Mouse (Mus musculus): ENCODE data around the gene Angptl2. TPM values are rescaled to one million over a fixed set of nuclear protein-coding genes. Genes with fewer than 3 reads are reported as not detected.
"Not testable (repeated sequence)": the region's sequence is repeated elsewhere in the genome, so short reads cannot be mapped to it uniquely, and the experiment has no call there.

The Angptl2 gene
- polyA plus RNA-seq, 1 experiment from 2014 or later: 18.1 TPM

DNA sequence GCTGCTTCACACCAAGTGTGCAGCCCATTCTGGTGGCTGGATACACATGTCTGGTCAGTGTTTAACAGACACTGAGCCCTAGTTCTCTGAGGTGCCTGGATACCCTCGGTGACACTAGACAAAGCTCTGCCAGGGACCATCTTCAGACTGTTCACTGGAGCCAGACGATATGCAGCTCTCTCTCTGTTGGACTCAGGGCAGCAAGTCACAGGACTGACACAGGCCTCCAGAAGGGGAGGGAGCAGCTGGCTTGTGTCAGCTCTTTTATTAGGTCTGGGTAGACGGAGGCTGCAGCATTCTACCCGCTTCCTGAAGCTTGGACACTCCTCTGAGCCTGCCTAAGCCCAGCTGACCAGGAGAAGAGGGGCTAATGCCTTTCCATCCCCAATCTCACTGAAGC is 8.8 kb upstream of the Angptl2 start:
- Histone ChIP-seq H3K4me1 (peaks cover 27% of the 10 kb centered on the region), H3K9ac (no peak overlapping the region), H3K4me3 (replicated peaks) (no peak overlapping the region), H3K27me3 (no peaks in the 10 kb centered on the region), H3K36me3 (replicated peaks) (no peaks in the 10 kb centered on the region), H3K4me2 (no peak overlapping the region), H3K27ac (no peak overlapping the region), H3K9me3 (no peaks in the 10 kb centered on the region)
- ATAC-seq (ENCODE audit: low FRiP score): no peak
- WGBS: 37% methylated on average over 4 of the region's 4 CpGs

DNA sequence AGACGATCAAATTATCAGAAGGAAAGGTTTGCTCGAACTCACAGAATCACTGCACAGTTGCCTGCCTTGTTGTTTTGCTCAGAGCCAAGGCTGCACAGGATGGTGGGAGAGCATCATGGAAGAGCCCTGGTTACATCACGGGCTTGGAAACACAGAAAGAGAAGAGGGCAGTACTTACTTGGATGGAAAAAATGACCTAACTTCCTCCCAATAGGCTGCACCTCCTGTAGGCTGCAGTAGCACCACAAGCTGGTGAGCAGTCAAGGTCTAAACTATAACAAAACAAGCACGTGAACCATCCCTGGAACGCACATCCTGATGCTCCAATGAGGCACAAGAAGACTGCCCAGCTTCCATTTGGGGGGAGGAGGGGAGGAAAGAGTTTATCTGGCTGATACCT is 7.7 kb upstream of the Angptl2 start:
- WGBS: 87% methylated on average over 5 of the region's 5 CpGs
- H3K9me3 ChIP-seq: no peaks in the 10 kb centered on the region

DNA sequence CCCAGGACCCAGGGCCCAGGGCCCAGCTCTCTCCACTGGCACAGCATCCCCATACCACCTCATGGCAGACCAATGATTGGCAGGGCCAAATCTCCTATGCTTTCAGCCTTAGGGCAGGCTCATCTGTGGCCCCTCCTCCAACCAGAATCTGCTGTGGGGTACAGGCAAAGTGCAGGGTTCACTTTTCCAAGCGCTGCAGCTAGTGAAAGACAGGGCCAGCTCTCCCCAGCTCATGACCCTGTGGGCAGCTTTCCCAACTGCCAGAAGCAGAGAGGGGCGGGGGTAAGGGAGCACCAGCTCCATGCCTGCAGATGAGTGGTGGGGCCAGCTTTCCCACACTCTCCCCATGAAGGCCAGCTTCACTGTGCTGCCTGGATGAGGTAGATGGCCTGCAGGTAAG is 5.0 kb upstream of the Angptl2 start:
- H3K27me3 ChIP-seq: no peaks in the 10 kb centered on the region
- no peaks in the 10 kb centered on the region for H3K9me3 ChIP-seq
- peaks cover 23% of the 10 kb centered on the region for H3K4me1 ChIP-seq
- no peak overlapping the region for H3K9ac ChIP-seq
- no peak overlapping the region for H3K27ac ChIP-seq
- no peak overlapping the region for H3K4me3 ChIP-seq (replicated peaks)
- H3K36me3 ChIP-seq (replicated peaks): no peaks in the 10 kb centered on the region
- ATAC-seq (ENCODE audit: low FRiP score): no peak
- WGBS: 77% methylated on average over 2 of the region's 2 CpGs
- no peak overlapping the region for H3K4me2 ChIP-seq

More for the DNA sequence above, 7.7 kb upstream of the Angptl2 start:
- ATAC-seq (ENCODE audit: low FRiP score): no peak
- Histone ChIP-seq H3K9ac (no peak overlapping the region), H3K4me2 (no peak overlapping the region), H3K27me3 (no peaks in the 10 kb centered on the region), H3K27ac (no peak overlapping the region), H3K36me3 (replicated peaks) (no peaks in the 10 kb centered on the region), H3K4me1 (peaks cover 26% of the 10 kb centered on the region), H3K4me3 (replicated peaks) (no peak overlapping the region)

DNA sequence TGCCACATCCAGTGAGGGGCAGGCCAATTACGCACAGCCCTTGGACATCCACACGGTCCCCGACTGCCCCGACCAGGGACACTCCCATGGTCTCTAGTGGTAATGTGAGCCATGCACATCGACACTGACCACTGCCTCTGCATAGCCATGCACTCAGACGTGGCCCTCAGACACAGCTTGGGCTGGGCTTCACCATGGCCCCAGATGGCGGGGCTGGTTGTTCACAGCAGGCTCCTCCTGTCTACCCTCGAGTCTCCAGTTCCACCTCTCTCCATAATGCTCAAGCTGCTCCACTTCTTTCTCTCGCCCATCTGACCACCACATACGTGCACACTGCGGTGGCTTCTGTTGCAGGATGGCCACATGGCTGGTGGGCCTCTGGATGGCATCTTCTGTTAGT is 4.6 kb upstream of the Angptl2 start:
- not testable (repeated sequence) for H3K9me3 ChIP-seq; H3K36me3 ChIP-seq (replicated peaks); H3K9ac ChIP-seq; H3K27me3 ChIP-seq; ATAC-seq (ENCODE audit: low FRiP score); H3K4me3 ChIP-seq (replicated peaks); H3K27ac ChIP-seq; H3K4me2 ChIP-seq
- 89% methylated on average over 11 of the region's 11 CpGs for WGBS
- H3K4me1 ChIP-seq: peaks cover 23% of the 10 kb centered on the region

DNA sequence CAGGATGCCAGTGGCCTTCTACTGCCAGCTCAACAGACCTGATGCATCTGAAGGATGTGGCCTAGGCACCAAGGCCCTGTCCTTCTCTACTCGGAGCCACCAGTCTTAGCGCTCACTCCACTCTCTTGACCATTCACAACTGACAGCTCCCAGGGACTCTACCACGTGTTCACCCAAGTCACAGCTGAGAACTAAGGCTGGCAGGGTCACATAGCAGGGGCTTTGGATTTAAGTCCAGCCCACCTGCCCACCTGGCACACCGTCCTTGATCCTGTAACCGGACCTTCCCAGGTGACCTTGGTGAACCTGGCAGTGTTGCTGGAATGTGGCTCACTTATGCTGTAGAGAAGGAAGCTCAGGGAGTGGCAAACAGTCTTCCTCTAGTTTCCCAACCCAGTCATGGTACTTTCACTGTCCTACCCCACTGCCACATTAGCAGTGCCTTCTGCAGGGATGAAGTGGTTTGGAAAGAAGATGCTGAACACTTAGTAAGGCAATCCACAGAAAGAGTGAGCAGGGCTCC is 631 bp upstream of the Angptl2 start:
- no peaks in the 10 kb centered on the region for H3K36me3 ChIP-seq (replicated peaks)
- H3K27me3 ChIP-seq: no peaks in the 10 kb centered on the region
- peaks cover 42% of the 10 kb centered on the region for H3K4me1 ChIP-seq
- H3K9ac ChIP-seq: peak overlapping the region; percentile 74; the same call in 1 of the 2 replicates
- ATAC-seq (ENCODE audit: low FRiP score): 0 out of 2 replicates have a peak, but pooled peaks have one; percentile 3
- peak overlapping the region; percentile 54; the same call in 1 of the 2 replicates for H3K4me3 ChIP-seq (replicated peaks)
- WGBS: 72% methylated on average over 5 of the region's 5 CpGs
- peak overlapping the region; percentile 90 for H3K4me2 ChIP-seq
- H3K9me3 ChIP-seq: no peaks in the 10 kb centered on the region
- H3K27ac ChIP-seq: peak overlapping the region; percentile 88

DNA sequence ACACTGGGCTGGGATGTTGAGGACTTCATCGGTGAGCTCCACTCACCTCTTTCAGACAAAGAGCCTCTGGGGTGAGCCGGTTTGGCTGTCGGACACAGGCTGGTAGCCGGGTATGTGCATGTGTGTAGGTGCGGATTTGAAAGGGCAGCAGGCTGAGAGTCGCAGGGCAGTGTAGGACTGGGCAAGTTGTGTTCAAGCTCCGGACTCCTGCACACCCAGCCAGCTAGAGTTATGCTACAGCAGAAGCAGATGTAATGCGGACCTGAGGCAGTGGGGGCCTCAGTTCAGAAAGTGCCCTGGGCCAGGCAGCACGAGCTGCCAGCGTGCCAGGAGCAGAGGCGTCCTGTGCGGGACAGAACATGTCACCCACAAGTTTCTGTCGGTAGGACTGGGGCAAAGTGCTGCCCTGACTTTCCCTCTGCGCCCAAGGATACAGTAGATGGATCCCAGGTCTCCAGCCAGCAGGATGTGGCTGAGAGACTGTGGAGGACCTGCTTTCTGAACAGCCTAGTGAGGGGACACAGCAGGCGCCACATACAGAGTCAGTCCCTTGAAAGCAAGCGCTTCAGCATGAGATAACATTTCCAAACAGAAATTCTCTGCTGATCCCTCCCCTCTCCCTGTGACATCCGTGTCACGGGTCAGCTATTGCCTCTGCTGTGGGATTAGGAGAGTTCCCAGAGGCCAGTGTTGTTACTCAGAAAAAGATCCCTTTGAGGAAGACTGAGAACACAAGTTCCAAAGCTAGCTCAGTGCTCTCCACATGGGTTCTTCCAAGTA is 966 bp downstream of the Angptl2 start:
- 0 out of 2 replicates have a peak, but pooled peaks cover 8% of the 10 kb centered on the region for H3K36me3 ChIP-seq (replicated peaks)
- peak overlapping the region; percentile 90 for H3K4me2 ChIP-seq
- H3K9ac ChIP-seq: peak overlapping the region; percentile 74
- peak overlapping the region; percentile 88 for H3K27ac ChIP-seq
- WGBS: 5% methylated on average over 18 of the region's 18 CpGs
- H3K27me3 ChIP-seq: no peaks in the 10 kb centered on the region
- peak; percentile 9 for ATAC-seq (ENCODE audit: low FRiP score)
- H3K9me3 ChIP-seq: no peaks in the 10 kb centered on the region
- peaks cover 45% of the 10 kb centered on the region for H3K4me1 ChIP-seq
- H3K4me3 ChIP-seq (replicated peaks): peak overlapping the region; percentile 54

DNA sequence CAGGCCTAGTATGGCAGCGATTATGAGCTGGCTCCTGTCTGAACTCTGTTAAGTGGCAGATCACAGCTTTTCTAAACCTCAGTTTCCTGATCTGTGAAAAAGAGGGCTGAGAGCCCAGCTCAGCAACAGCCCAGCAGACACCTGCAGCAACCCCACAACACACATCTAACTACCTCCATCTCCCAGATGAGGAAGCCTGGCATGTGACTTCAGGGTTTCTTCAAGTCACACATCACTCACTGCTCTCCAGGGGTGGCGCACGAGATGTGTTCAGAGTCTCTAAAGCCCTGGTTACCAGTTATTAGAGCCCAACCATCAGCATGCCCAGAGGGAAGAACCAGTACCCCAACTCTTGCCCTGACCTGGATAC is 1.5 kb downstream of the Angptl2 start:
- no peak for ATAC-seq (ENCODE audit: low FRiP score)

DNA sequence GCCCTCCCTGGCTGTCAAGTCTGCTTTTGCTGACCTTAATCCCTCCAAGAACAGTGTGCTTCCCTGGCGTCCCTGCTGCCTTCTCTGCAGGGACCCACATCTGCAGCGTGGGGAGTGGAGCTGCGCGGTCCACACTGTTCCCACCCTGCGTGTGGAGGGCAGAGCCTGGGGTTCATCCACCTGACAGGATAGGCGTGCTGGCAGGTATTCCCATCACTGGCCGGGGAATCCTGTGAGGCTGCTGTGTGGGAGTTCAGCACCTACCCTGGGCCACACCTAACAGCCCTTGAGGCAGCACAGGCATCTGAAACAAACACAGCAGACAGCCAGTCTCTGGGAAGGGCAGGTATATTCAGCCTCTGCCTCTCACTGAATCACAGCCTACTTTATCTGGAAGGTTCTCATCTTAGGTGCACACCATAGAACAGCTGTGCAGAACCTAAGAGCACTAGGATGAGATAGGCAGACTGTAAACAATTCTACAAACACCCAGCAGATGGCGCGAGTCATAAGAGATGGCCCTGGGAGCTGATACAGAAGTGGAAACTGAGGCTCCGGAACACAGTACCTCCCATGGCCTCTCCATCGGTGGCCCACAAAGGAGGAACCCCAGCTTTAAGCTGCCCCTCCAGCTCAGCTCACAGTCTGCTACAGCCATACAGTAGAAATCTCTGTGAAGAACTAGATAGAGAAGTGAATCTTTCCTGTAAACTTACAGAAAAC is 3.2 kb downstream of the Angptl2 start:
- no peak overlapping the region for H3K9ac ChIP-seq
- ATAC-seq (ENCODE audit: low FRiP score): no peak
- peaks cover 49% of the 10 kb centered on the region for H3K4me1 ChIP-seq
- no peaks in the 10 kb centered on the region for H3K9me3 ChIP-seq
- no peaks in the 10 kb centered on the region for H3K27me3 ChIP-seq
- no peak overlapping the region for H3K27ac ChIP-seq
- 69% methylated on average over 11 of the region's 11 CpGs for WGBS
- H3K36me3 ChIP-seq (replicated peaks): 0 out of 2 replicates have a peak, but pooled peaks cover 13% of the 10 kb centered on the region
- H3K4me2 ChIP-seq: no peak overlapping the region
- H3K4me3 ChIP-seq (replicated peaks): no peak overlapping the region

More for the DNA sequence above, 1.5 kb downstream of the Angptl2 start:
- Histone ChIP-seq H3K27ac (peak overlapping the region; percentile 88; the same call in 1 of the 2 replicates), H3K4me3 (replicated peaks) (peak overlapping the region; percentile 54), H3K27me3 (no peaks in the 10 kb centered on the region), H3K9me3 (no peaks in the 10 kb centered on the region), H3K4me1 (peaks cover 45% of the 10 kb centered on the region), H3K36me3 (replicated peaks) (0 out of 2 replicates have a peak, but pooled peaks cover 13% of the 10 kb centered on the region), H3K4me2 (peak overlapping the region; percentile 90), H3K9ac (peak overlapping the region; percentile 74)
- 52% methylated on average over 3 of the region's 3 CpGs for WGBS

DNA sequence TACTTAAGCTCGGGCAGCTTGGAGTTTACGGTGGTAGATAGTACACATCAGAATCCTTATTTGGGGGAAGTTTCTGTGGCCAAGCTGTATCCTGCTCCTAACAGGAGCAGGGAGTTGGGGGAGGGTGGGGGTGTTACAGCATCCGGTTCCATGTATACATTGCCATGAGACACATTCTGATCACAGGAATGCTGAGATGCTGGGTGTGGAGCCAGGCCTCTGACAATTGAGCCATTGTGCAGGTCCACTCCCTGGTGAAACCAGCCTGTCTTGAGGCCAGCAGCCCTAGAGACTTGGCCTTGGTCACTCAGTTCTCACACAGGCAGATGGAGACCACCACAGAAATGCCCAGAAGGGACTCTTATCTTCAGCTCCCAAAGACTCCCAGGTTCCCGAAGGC is 3.8 kb downstream of the Angptl2 start:
- no peak overlapping the region for H3K4me2 ChIP-seq
- H3K36me3 ChIP-seq (replicated peaks): 0 out of 2 replicates have a peak, but pooled peaks cover 13% of the 10 kb centered on the region
- no peak for ATAC-seq (ENCODE audit: low FRiP score)
- H3K4me1 ChIP-seq: peaks cover 49% of the 10 kb centered on the region
- H3K9ac ChIP-seq: no peak overlapping the region
- WGBS: 98% methylated on average over 4 of the region's 4 CpGs
- no peak overlapping the region for H3K27ac ChIP-seq
- no peaks in the 10 kb centered on the region for H3K9me3 ChIP-seq
- no peaks in the 10 kb centered on the region for H3K27me3 ChIP-seq
- H3K4me3 ChIP-seq (replicated peaks): no peak overlapping the region

DNA sequence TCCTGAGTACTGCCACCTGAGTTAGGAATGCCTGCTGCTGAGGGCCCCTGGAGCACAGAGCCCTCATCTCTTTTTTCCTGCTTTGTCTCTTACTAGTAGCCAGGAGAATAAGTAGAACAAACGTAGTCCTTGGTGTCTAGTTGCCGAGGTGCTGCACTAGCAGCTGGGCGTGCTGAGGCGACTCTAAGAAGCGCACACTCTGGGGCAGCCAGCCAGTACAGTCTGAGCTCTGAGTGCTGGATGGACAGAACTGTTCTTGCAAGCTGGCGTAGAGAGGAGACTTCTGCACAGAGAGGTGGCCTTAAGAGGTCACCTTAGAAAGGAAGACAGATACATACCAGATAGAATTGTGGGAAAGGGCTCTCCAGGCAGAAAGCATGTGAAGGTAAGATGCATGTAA is 4.4 kb downstream of the Angptl2 start:
- Histone ChIP-seq H3K27me3 (no peaks in the 10 kb centered on the region), H3K4me2 (no peak overlapping the region), H3K4me1 (peaks cover 46% of the 10 kb centered on the region), H3K4me3 (replicated peaks) (no peak overlapping the region), H3K9ac (no peak overlapping the region), H3K27ac (no peak overlapping the region), H3K36me3 (replicated peaks) (0 out of 2 replicates have a peak, but pooled peaks cover 13% of the 10 kb centered on the region), H3K9me3 (no peaks in the 10 kb centered on the region)
- WGBS: 92% methylated on average over 6 of the region's 6 CpGs
- no peak for ATAC-seq (ENCODE audit: low FRiP score)

DNA sequence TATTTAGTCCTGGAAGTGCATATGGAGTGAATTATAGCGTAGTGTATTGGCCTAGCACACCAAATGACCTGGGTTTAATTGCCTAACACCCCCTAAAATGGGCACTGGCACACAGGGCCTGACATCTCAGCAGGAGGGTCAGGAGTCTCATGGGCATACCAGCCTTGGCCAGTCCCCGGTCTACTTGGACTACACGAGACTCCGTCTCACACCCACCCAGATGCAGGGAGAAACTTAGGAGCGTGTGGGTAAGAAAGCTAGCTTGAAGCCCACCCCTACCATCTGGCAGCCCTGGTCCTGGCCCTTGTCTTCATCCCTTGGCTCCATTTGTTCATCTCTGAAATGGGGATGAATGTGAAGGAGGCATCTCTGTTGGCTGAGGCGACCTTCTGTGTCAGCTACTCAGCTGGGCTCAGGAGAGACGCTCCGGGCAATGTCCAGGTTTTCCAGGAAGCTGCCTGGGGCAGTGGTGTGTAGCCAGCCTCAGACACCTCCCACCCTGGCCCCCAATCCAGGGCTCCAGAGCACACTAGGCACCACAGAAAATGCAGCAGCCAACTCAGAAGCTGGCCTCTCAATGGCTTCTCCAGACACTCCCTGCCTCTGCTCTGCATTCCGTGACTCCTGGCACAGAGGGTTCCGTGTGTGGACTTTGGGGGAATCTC is 4.9 kb downstream of the Angptl2 start:
- no peaks in the 10 kb centered on the region for H3K27me3 ChIP-seq
- WGBS: 87% methylated on average over 10 of the region's 10 CpGs
- ATAC-seq (ENCODE audit: low FRiP score): no peak

DNA sequence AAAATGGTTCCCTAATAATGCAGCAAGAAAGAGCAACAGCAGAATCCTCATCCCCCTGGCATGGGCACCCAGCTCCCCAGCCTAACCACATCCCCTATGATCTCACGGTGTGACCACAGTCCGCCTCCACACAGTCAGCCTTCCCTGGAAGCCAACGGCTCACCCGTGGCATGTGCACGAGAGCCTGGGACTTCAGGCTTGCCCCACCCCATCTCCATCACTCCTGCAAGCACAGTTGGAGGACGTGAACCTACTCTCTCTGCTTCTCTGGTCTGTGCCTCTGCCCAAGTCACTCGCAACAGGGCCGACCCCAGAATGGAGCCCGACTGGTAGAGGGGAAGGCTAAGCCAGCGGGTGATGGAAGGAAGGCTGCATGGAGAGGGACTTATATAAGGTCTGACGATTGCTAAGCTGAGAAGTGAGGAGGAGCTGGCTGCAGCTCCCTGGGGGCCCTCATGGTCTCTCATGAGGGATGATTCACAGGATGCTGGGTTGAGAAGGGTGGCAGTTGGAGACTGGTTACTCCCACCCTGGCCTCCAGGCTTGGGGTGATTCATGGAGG is 5.6 kb downstream of the Angptl2 start:
- Histone ChIP-seq H3K4me3 (replicated peaks) (no peak overlapping the region), H3K27me3 (no peaks in the 10 kb centered on the region), H3K27ac (no peak overlapping the region), H3K9me3 (no peaks in the 10 kb centered on the region), H3K36me3 (replicated peaks) (0 out of 2 replicates have a peak, but pooled peaks cover 13% of the 10 kb centered on the region), H3K9ac (no peak overlapping the region), H3K4me2 (no peak overlapping the region), H3K4me1 (peaks cover 34% of the 10 kb centered on the region)
- WGBS: 90% methylated on average over 11 of the region's 11 CpGs
- no peak for ATAC-seq (ENCODE audit: low FRiP score)

More for the DNA sequence above, 4.9 kb downstream of the Angptl2 start:
- Histone ChIP-seq H3K27ac (no peak overlapping the region), H3K9ac (no peak overlapping the region), H3K9me3 (no peaks in the 10 kb centered on the region), H3K4me2 (no peak overlapping the region), H3K4me3 (replicated peaks) (no peak overlapping the region), H3K36me3 (replicated peaks) (0 out of 2 replicates have a peak, but pooled peaks cover 13% of the 10 kb centered on the region), H3K4me1 (peaks cover 40% of the 10 kb centered on the region)
